ENCODE assay signal across 29 mouse cellular contexts in genomic region chr13:97673107-97673506, GRCm38 (mm10).
DNase-seq lines count a peak whose midpoint lies in the region; ATAC-seq lines count a peak whose summit lies in the region.
"Had no signal": no experiment of that assay in that cellular context is flagged by ENCODE, and none has a peak within 500 bp of the region (broad histone marks: within the 10 kb centered on the region; RNA-seq: fewer than 3 reads in every experiment).

No protein-coding gene starts in this region.

- no peaks in the 10 kb centered on the region for H3K9me3 ChIP-seq in heart, embryonic 12.5 days (replicated peaks)
- H3K9me3 ChIP-seq in midbrain, embryonic 16.5 days (replicated peaks; ENCODE audit: control insufficient read depth, low read length, poor library complexity, severe bottlenecking) = no peaks in the 10 kb centered on the region
- no peaks in the 10 kb centered on the region for H3K9me3 ChIP-seq in midbrain, embryonic 10.5 days (replicated peaks)
- H3K9me3 ChIP-seq in limb, embryonic 10.5 days (replicated peaks) = no peaks in the 10 kb centered on the region
- H3K9me3 ChIP-seq: embryonic facial prominence, embryonic 13.5 days; embryonic facial prominence, embryonic 15.5 days; forebrain, embryonic 10.5 days; forebrain, embryonic 12.5 days; G1E had no signal

- H3K4me1 ChIP-seq in heart, embryonic 12.5 days (replicated peaks) = peaks cover 10% of the 10 kb centered on the region; the same call in 1 of the 2 replicates
- H3K4me1 ChIP-seq in midbrain, embryonic 16.5 days (ENCODE audit: control insufficient read depth, insufficient read depth, low read length) = peaks cover 27% of the 10 kb centered on the region
- peaks cover 30% of the 10 kb centered on the region for H3K4me1 ChIP-seq in midbrain, embryonic 10.5 days
- H3K4me1 ChIP-seq in limb, embryonic 10.5 days = no peaks in the 10 kb centered on the region; the same call in 1 of the 2 replicates

- H3K4me3 ChIP-seq in heart, embryonic 12.5 days = no peak overlapping the region
- H3K4me3 ChIP-seq in midbrain, embryonic 16.5 days (ENCODE audit: low read depth, low read length) = no peak overlapping the region
- no peak overlapping the region for H3K4me3 ChIP-seq in midbrain, embryonic 10.5 days
- no peak overlapping the region for H3K4me3 ChIP-seq in limb, embryonic 10.5 days
- H3K4me3 ChIP-seq: embryonic facial prominence, embryonic 13.5 days; embryonic facial prominence, embryonic 15.5 days; erythroblast, embryonic 14.5 days; forebrain, embryonic 10.5 days; forebrain, embryonic 12.5 days had no signal

- H3K9ac ChIP-seq in heart, embryonic 12.5 days = no peak overlapping the region
- H3K9ac ChIP-seq in midbrain, embryonic 16.5 days (ENCODE audit: low read depth, low read length) = no peak overlapping the region
- H3K9ac ChIP-seq: embryonic facial prominence, embryonic 13.5 days; embryonic facial prominence, embryonic 15.5 days; forebrain, embryonic 12.5 days had no signal

- H3K27me3 ChIP-seq in heart, embryonic 12.5 days (replicated peaks) = no peaks in the 10 kb centered on the region
- H3K27me3 ChIP-seq in midbrain, embryonic 16.5 days (ENCODE audit: control insufficient read depth, insufficient read depth, low read depth, low read length) = no peaks in the 10 kb centered on the region
- H3K27me3 ChIP-seq in midbrain, embryonic 10.5 days (ENCODE audit: low read depth, poor library complexity, severe bottlenecking) = peaks cover 29% of the 10 kb centered on the region
- H3K27me3 ChIP-seq in limb, embryonic 10.5 days (ENCODE audit: low read depth, poor library complexity, severe bottlenecking) = 0 out of 2 replicates have a peak, but pooled peaks cover 6% of the 10 kb centered on the region
- H3K27me3 ChIP-seq: CH12.LX; embryonic facial prominence, embryonic 13.5 days; embryonic facial prominence, embryonic 15.5 days; Patski had no signal

- H3K36me3 ChIP-seq in heart, embryonic 12.5 days = no peaks in the 10 kb centered on the region
- H3K36me3 ChIP-seq in midbrain, embryonic 16.5 days (ENCODE audit: control insufficient read depth, insufficient read depth, low read length) = no peaks in the 10 kb centered on the region
- no peaks in the 10 kb centered on the region for H3K36me3 ChIP-seq in midbrain, embryonic 10.5 days
- no peaks in the 10 kb centered on the region for H3K36me3 ChIP-seq in limb, embryonic 10.5 days
- H3K36me3 ChIP-seq: embryonic facial prominence, embryonic 13.5 days; embryonic facial prominence, embryonic 15.5 days; forebrain, embryonic 10.5 days; forebrain, embryonic 12.5 days; G1E had no signal

- H3K27ac ChIP-seq in heart, embryonic 12.5 days (ENCODE audit: poor library complexity, severe bottlenecking) = no peak overlapping the region
- peak overlapping the region; percentile 69; the same call in 1 of the 2 replicates for H3K27ac ChIP-seq in midbrain, embryonic 16.5 days (ENCODE audit: low read length)
- H3K27ac ChIP-seq in midbrain, embryonic 10.5 days (replicated peaks) = no peak overlapping the region
- H3K27ac ChIP-seq in limb, embryonic 10.5 days = no peak overlapping the region
- H3K27ac ChIP-seq: embryonic facial prominence, embryonic 13.5 days; embryonic facial prominence, embryonic 15.5 days; forebrain, embryonic 10.5 days; forebrain, embryonic 12.5 days had no signal

- peak; percentile 54 for DNase-seq in heart, adult 11 months
- no peak for DNase-seq in midbrain, embryonic 10.5 days (ENCODE audit: low spot score)
- peak; percentile 54 for DNase-seq in brain, adult 2 months (ENCODE audit: low read depth, low spot score)
- no peak for DNase-seq in limb, embryonic 10.5 days (ENCODE audit: low spot score)
- DNase-seq: adrenal gland, adult 8-10 months; adrenal gland, postnatal 14 days; adrenal gland, postnatal 36 days; B cell, adult 2 months; cerebellum, adult 11 months; cerebellum, adult 18-20 months; cerebellum, adult 8-10 months; cerebellum, adult 9-11 months; cerebellum, postnatal 14 days; cerebellum, postnatal 36 days; embryo, embryonic 11 days had no signal

- ATAC-seq in heart, embryonic 12.5 days (ENCODE audit: insufficient number of reproducible peaks, low FRiP score) = no peak
- ATAC-seq in midbrain, embryonic 16.5 days = no peak
- ATAC-seq: activated CD4-positive, CD25-positive, alpha-beta regulatory T cell, adult 4 months; CD4-positive, CD25-positive, alpha-beta regulatory T cell, adult 4 months; forebrain, embryonic 14.5 days; forebrain, embryonic 16.5 days; Patski had no signal

- 76% methylated on average over 5 of the region's 5 CpGs for WGBS in heart, embryonic 12.5 days
- 78% methylated on average over 5 of the region's 5 CpGs for WGBS in midbrain, embryonic 16.5 days
- WGBS in midbrain, embryonic 10.5 days = 88% methylated on average over 5 of the region's 5 CpGs
- 88% methylated on average over 5 of the region's 5 CpGs for WGBS in limb, embryonic 10.5 days

- no peak overlapping the region for H3K4me2 ChIP-seq in heart, embryonic 12.5 days
- no peak overlapping the region for H3K4me2 ChIP-seq in midbrain, embryonic 16.5 days (ENCODE audit: low read length)
- H3K4me2 ChIP-seq: embryonic facial prominence, embryonic 13.5 days; embryonic facial prominence, embryonic 15.5 days; forebrain, embryonic 12.5 days had no signal

Comparison
In these comparisons a context has a peak if more than half of its experiments do, and no peak if none do; other contexts are left out.
1. DNase-seq: peak in heart, adult 11 months (single experiment) and brain, adult 2 months (single experiment); none in midbrain, embryonic 10.5 days (single experiment) and limb, embryonic 10.5 days (single experiment).